Mouse (Mus musculus) cerebellum, adult 2 months (tissue): ENCODE data around the gene Ncs1.

Experiments used
- CTCF ChIP-seq: fragments of 200-500 bp; IDR thresholded peaks from 2 replicates; pipeline ENCODE4 v1.5.1; 2011; ENCODE audit warnings: low read depth, mild to moderate bottlenecking, control low read depth, low read length, moderate library complexity, borderline replicate concordance; ENCODE audit not compliant: insufficient read depth
- POLR2A ChIP-seq: fragments of 200-500 bp; IDR thresholded peaks from 2 replicates; pipeline ENCODE4 v1.6.1; 2011; ENCODE audit warnings: low read length, control low read depth, borderline replicate concordance; ENCODE audit not compliant: insufficient read depth

- TF ChIP-seq CTCF (no peak), POLR2A (no peak)
Measured at GRCm38 (mm10) chr2:31282880-31283279, 37.3 kb downstream of the Ncs1 start.
